Mouse (Mus musculus) right cerebral cortex, postnatal 10 days (tissue): ENCODE data around the gene Gm42372.

Experiments
- DNase-seq, 2 experiments: peaks; one replicate each; pipeline ENCODE4 v3.0.0; 2021; ENCODE audit warnings: low spot score in 2 of 2

Gene Gm42372

DNA sequence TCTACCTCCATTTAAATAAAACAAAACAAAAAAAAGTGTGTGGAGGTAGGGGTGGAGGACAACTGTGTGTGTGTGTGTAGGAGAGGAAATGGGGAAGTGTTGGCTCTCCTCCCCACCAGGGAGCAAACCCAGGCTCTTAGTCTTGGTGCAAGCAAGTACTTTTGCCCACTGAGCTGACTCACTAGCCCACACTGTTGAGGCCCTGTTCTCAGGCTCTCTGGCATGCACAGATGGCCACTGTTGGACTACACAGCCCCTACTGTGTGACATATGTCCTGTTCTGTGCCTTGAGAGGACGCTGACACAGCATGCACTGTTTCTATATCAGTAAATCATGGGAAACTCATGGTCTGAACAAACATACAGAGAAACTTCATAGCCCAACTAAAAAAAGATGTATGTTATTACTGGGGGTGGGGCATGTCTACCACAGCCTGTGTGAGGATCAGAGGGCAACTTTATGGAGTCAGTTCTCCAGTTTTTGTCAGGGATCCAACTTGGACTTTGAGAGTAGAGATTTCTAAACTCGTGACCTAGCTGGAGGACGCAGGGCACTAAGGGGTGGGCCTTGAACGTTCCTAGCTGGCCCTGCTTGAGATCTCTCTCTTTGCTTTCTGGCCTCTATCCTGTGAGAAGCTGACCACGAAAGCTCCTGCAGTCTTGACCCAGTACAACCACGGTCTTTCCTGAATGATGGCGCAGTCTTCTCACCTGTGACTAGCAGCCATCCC is 20.5 kb downstream of the Gm42372 start:
- no peak for DNase-seq

DNA sequence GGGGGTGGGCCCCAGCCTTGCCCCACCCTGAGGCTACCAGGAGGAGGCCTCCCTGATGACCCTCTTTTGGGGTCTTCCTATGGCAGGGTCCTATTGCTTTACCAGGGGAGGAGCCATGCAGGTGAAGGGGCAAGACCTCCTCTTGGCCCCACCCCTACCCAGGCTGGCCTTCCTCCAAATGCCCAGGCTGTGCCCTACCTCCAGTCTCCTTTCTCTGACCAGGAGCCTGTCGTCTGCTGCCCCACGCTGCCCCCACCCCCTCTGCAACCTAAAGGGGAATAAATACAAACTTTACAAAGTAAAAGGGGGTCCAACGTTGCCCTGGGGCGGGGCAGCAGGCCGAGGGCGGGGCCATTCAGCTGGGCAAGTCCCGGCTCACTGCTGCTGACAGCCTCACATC is 21.8 kb downstream of the Gm42372 start:
- no peak for DNase-seq

DNA sequence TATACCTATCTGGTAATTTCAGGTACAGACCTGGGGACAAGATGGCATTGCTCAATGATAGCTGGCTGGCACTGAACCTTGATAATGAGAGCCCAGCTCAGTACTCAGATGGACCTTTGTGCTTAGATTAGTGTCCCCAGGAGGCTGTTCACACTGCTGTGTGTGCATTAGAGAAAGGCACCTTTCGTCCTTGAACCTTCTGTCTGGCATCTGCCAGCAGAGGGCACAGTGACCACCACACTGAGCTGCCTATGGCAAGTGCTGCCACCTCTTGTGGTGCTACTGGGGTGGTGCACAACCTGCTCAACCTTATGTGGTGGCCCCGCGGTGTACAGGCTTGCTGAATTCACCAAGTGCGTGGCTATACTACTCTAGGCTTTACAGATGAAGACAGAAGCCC is 24.4 kb downstream of the Gm42372 start:
- DNase-seq = no peak

DNA sequence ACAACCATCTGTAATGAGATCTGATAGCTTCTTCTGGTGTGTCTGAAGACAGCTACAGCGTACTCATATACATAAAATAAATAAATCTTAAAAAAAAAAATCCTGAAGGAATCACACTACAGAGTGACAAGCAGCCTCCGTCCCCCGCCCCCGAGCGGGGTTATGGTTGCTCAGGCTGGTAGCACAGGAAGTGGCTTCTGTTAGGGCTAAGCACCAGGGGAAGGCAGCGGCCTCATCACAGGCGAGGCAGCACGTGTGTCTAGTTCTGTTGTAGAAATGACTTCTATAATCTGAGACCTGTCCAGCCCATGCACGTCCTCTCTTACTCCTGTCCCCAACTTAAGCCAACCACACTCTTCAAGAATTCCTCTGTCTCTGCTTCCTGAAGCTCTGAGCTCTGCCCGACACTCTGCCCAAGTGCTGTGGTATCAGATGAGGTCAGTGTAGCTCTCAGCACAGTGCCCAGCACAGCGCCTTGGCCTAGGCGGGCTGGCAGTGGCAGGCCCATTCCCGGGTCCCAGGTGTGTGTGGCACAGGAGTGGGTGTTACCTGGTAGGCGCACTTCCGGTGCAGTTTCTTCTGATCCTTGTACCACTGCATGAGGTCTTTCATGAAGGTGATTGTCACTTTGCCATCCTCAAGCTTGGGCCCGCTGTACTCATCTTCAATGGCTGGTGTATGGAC is 26.6 kb downstream of the Gm42372 start:
- DNase-seq = no peak

DNA sequence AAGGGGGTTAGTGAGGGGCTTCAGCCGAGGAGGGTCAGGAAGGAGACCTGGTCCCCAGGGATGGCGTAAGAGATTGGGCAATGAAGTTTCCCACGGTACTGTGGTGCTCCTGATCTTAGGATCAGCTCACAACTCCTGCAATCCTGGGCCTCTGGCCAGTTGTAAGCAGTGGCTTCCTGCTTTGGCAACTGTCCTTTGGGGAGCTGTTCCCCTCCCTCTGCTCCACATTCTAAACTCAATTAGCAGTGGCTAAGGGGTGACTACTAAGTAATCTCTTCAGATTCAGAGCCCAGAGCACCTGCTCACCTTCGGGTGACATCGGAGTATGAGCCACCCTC is 27.1 kb downstream of the Gm42372 start:
- no peak for DNase-seq

DNA sequence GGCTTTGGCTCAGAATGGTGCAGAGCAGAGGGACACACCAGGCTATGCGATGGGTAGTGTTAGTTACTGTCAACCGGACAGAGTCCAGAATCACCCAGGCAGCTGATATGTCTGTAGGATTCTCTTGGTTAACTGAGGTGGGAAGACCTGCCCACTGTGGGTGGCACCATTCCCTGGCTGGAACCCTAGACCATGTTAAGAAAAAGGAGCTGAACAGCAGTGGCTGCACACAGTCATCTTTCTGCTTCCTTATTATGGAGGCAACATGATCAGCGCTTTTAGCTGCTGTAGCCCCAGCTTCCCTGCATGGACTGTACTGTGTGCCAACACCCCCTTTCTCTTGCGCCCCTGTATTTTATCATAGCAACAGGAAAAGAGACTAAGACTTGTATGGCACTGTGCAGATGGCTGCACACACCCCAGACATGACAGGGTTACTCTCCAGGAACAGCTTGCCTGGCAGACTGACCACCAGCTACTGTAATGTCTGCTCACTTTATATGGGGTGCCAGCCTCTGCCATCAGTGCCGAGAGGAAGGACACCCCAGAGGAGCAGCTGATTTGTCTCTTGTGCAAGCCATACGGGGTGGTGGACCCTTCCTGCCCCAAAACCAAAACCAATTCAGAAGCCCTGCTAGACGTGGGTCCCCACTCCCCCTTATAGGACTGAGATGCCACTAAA is 29.2 kb downstream of the Gm42372 start:
- no peak for DNase-seq

DNA sequence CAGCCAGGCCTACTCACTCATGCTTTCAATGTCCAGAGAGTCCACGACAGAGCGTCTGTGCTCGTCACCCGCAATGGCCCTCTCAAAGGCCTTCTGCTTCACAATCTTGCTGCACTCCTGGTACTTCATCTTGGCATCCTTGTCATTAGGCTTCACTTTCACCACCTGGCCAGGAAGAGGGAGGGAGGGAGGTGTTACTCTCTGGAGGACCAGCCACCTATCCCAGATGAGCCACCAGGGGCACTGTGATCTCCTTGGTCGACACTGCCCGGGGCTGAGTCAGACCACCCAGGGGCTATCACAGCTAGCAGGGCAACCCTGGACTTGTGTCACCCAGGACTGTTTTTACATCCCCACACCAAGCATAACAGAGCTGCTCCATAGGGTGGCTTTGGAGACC is 32.5 kb downstream of the Gm42372 start:
- no peak for DNase-seq

DNA sequence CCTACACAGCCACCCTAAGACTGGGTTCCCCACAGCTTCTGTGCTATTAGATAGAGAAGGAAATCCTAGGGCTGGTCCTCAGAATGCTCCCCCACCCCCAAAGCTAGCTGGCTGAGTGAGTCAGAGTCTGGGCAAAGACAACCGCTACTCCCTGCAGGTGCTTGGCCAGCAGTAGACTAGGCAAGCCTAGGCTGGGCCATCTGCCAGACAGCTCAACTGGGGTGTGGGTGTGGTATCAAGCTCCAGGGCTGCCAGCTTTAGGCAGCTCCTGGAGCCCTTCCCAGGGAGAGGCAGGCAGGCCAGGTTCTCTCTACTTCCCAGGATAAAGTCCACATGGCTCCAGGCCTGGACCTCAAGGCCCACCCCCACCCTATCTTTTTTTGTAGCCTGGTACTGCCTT is 34.1 kb downstream of the Gm42372 start:
- DNase-seq = peak; percentile 96

DNA sequence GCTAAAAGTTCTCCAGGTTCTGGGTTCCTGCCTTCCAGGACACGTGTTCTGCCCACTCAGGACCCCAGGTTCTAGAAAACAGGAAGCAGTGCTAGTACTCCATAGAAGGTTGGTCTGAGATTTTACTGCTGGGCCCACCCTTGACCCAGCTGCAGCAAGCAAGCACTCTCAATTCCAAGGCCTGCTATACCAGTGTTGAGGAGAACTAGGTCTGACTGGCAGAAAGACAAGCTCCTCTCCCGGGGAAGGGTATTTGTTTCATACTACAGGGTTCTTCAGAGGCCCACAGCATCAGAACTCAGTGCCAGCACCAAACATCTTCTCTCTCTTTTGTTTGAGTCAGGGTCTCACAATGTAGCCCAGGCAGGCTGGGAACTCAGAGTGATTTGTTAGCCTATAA is 35.0 kb downstream of the Gm42372 start:
- no peak for DNase-seq

DNA sequence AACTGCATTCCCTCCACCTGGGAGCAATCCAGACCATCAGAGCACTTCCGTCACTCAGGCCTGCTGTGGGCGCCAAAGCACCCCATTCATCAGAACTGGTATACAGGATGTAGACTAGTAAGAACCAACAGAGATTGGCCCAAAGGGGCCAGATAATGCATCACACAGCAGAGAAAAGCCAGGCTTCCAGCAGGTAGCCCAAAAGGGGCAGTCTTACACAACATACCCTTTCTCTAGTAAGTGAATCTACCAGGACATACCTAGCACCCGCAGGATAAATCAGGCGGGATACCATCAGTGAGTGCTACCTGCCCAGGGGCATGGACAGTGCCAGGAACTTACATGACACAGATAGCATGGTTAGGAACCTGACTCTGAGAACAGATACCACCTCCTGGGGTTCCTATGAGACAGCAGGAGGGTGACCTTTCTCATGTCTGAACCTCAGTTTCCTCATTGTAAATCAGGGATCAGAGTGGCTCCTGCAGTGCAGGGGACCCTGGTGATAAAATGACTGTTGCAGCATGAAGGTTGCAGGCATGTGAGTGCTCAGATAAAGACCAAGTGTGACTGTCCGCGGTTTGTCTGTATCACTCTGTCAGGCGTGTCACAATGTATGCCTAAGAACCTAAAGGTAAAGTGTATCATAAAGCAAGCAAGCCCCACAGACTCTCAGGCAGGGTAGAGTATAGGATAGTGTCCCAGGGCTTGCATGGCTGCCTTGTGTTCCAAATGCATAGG is 36.7 kb downstream of the Gm42372 start:
- no peak for DNase-seq

DNA sequence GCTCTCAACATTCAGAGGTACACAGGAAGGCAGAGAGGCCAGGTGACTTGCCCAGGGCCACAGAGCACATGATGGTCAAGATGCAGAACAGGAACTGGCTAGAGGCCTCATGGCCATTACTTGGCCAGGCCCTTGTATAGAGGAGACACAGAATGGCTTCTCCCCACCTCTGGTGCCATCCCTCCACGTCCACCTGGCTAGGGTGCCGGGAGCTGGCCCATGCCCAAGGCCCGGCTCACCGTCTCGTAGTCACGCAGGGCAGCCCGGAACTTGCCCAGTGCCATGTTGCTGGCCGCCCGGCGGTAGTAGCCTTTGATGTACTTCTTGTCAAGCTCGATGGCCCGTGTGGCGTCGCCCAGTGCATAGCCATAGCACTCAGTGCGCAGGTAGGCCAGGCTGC is 39.3 kb downstream of the Gm42372 start:
- DNase-seq = no peak

DNA sequence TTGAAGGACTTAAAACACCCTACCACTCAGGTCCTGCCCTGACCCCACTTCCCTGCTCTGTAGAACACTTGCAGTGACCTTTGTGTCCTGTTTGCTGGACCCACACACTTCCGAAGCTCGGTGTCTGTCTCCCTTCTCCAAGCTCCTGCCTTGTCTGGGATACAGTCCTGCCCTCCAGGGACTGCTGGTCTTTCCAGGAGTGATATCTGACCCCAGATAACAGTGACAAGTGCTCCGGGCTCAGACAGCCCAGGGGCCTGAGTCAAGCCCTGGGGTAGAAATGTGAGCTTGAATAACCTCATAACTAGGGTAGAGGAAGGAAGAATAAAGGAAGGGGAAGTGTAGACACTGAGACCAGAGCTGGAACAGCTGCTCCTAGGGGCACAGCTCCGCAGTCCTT is 40.8 kb downstream of the Gm42372 start:
- no peak for DNase-seq

DNA sequence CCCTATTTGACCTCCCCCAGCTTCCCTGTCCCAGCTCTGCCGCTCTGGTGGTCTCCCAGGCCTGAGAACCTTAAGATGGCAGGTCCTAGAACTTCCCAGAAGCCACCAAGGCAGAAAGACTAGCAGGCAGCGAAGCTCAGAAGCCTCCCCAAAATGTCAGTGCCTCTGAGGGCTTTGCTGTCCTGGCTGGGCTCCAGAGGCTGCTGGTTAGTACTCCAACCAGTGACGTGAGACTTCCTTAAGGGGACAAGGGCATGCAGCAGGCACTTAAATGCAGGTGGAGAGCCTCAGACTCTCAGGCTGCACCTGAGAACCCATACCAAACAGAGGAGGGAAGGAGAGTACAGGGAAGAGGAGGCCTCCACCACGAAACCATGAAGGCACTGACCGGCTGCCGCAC is 41.3 kb downstream of the Gm42372 start:
- DNase-seq = no peak

DNA sequence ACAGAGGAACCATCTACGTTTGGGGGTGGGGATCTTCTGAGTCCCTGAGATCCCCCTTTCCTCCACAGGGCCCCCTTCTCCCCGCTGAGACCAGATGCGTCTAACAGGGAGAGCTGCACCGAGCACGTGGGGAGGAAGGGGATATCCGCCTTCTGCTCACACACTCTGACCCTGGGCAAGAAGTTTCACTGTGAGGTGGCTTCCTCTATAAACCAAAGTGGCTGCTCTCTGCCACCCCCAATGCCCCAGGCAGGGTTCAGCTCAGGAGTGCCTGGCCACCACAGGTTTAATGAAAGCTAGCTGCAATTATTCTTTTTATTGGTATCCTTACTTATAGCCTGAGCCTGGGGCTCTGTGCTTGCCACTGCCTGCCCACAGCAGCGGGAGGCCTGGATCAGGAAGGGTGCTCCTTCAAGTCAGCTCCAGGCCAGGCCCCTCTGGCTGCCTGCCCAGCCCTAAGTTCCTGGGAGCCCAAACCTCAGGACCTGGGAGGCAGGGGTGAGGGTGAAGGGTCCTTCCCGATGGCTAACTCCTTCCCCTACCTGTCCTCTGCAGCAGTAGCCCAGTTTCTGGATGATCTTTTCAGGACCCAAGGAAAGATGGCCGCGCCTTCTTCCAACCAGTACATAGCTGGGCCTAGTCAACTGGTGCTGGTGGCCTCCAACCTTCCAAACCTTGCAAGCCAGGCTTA is 42.1 kb downstream of the Gm42372 start:
- no peak for DNase-seq

DNA sequence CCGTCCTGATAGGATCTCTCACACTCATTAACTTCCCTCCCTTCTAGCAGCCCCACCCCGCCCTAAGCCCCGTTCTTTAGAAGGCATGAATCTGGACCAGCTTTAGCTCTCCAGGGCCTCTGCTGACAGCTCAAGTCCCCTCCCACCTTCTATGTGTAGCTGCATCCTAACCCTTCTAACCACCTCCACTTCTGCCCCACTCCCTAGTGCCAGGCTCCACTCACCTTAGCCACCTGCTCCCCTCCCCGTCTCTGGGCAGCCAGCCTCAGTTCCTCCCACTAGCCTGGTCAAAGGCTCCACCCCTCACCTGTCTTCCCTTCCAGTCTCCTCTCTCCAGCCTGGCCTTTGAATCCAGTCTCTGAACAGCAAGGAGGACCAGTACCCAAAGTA is 42.6 kb downstream of the Gm42372 start:
- DNase-seq = no peak

DNA sequence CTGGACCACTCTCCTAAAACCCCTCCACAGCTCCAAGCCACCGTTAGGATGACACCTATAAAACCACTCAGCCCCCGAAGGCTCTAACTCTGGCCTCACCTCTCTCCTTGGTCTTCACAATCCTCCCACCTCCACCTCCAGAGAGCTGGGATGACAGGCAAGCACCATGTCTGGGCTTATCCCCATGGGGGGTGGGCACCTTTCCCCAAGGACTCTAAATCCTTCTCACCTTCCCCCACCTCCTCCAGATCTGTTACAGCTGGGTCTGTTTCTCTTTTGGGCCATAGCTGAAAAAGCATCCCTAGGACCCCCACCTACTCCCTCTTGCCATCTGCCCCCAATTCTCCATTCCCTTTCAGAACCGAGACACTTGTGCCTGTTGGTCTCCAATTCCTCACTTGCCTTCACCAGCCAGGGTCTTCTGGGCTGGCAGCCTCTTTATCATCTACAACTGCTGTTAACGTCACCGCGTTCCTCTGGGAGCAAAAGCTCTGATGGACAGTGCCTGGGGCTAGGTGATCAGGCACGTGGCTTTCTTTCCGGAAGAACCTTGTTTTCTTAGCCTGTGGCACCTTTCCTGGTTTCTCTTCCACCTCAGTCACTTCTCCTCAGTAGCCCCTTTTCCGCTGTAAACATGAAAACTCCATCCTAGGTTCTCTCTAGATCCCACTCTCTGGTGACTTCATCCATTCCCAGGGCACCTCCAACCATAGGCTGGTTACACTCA is 43.2 kb downstream of the Gm42372 start:
- no peak for DNase-seq

DNA sequence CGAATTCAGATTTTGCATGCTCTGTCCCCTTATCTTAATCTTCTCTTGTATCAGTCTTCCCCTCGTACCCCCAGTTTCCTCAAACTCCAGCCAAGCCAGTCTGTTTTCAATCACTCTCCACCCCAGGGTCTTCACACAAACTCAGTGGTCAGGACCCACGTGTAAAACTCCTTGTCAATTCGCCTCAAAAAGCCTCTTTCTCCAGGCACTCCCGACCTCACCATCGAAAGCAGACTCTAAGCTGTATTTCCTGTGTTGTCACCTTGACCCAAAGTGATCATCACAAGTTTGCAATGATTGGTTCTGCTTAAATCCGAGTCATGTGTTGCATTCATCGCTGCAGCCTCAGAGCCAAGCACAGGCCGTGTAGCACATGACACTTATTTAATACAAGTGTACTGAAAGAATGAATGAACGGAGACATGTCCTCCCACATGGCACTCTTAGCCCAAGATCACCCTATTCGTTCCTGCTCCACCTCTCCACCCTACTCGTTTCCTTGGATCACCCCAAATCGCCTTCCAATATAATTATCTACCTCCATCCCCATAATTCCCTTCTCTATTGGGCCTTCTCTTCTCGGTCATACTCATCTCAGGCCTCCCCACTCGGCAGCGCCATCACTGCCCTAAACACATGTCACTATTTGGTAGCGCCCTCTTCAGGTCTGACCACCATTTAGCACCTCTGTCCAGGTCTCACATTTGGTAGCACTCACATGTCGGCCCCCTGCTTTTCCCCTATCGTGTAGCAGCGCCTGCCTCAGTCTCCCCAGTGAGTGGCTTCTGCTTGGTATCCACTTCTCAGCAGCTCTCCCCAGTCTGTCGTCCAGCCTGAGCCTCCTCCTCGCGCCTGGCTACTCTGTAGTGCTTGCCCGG is 44.1 kb downstream of the Gm42372 start:
- DNase-seq = peak in 1 of 2 experiments; percentile 71

DNA sequence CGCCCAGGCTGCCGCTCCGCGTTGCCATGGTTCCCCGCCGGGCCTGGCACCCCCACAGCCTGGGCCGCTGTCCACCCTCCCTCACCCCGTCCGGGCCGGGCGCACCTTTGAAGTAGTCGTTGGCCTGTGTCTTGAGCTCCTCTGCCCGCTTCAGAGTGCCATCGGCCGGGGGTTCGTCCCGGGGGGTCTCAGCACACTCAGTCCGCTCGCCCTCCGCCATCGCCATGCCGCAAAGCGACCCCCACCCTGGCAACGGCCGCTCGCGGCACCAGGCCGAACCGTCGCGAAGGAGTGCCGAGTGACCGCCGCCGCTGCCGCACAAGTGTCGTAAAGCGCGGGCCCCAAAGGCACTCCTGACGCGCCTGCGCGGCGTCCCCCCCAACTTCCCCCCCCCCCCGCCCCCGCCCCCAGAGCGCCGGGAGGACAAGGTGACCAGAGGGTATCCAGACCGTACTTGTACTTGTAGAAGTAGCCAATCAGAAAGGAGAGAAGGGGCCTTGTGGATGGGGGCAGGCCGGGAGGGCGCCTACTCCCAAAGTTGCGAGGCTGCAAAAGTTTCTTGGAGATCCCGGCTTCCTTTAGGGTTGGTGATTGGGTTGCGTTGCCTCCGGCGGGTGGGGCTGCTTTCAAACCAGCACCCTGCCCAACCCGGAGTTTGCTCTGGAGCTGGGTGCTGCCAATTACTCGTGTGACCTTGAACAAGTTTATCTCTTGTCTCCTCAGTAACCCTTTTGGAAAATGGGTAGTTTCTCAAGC is 44.9 kb downstream of the Gm42372 start, which contains the start of gene Ppp5c:
Ppp5c (minus strand) TSS at position 337 of the 756 bp plus-strand sequence.
- DNase-seq = peak; percentile 96

DNA sequence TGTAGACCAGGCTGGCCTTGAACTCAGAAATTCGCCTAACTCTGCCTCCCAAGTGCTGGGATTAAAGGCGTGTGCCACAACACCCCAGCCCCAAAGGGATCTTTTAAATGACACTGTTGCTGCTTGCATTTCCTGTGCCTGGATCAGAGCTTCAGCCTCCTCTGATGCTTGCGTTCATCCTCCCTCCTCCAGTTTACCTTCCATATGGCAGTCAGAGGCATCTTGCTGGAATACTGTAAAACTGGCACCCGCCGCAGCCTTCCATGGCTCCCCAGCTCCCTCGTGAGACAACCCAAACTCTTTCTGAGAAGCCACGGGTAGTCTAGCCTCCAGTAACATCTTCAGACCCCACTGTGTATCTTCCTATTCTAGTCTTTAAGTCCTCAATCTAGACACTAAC is 46.0 kb downstream of the Gm42372 start:
- DNase-seq = no peak
